16 mouse cellular contexts compared by ENCODE assay signal in the genomic region with DNA sequence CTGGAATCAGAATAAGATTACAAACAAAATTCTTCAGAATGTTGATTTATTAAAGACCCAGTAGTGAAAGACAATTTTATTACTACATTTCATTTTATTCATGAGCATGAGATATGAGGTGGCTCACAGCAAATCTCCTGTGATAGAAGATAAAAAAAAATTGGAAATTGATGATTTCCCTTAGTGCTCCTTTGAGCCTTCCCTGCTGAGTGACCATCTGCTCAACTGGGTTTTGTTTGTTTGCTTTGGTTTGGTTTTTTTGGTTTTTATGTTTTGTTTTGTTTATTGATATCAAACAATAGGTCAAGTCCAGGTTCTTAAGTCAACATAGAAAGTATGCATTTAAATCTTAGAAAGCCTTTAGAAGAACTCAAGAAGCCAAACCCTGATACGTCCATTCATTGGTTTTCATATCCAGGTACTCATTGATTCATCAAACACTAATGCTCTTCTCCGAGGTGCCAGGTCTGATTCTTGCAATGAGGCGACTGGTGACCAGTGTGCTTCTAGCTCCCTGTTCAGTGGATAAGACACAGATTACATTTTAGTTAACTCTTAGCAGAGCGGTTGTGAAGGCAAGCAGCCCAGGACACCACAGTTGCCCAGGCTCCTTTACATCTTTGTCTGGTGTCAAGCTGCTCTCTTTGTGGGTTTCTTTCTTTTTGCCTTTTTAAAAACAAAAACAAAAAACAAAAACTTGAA. TPM values are rescaled to one million over a fixed set of nuclear protein-coding genes. Genes with fewer than 3 reads are reported as not detected.
"Had no signal": no experiment of that assay in that cellular context is flagged by ENCODE, and none has a peak within 500 bp of the region (broad histone marks: within the 10 kb centered on the region; RNA-seq: fewer than 3 reads in every experiment).

No protein-coding gene starts in this region.

- H3K4me1 ChIP-seq: stomach, embryonic 15.5 days had no signal

- ATAC-seq: liver, embryonic 12.5 days; midbrain, embryonic 15.5 days had no signal

- H3K36me3 ChIP-seq: limb, embryonic 15.5 days; liver, embryonic 12.5 days; lung, embryonic 15.5 days; stomach, embryonic 15.5 days had no signal

- H3K4me3 ChIP-seq: left cerebral cortex, adult 2 months; limb, embryonic 15.5 days; liver, embryonic 12.5 days; lung, embryonic 15.5 days; megakaryocyte, embryonic 14.5 days; midbrain, embryonic 15.5 days; neural tube, embryonic 13.5 days; stomach, embryonic 15.5 days had no signal

- H3K27me3 ChIP-seq: limb, embryonic 15.5 days; lung, embryonic 15.5 days; midbrain, embryonic 15.5 days; neural tube, embryonic 13.5 days; stomach, embryonic 15.5 days had no signal

- H3K9me3 ChIP-seq: limb, embryonic 15.5 days; liver, embryonic 12.5 days; lung, embryonic 15.5 days; megakaryocyte, embryonic 14.5 days; midbrain, embryonic 15.5 days; neural tube, embryonic 13.5 days; stomach, embryonic 15.5 days had no signal

- H3K4me2 ChIP-seq: limb, embryonic 15.5 days; liver, embryonic 12.5 days; lung, embryonic 15.5 days; midbrain, embryonic 11.5 days; midbrain, embryonic 15.5 days; neural tube, embryonic 13.5 days; stomach, embryonic 15.5 days had no signal

- H3K27ac ChIP-seq: left cerebral cortex, adult 2 months; limb, embryonic 15.5 days; liver, embryonic 12.5 days; lung, embryonic 15.5 days; macrophage; midbrain, embryonic 15.5 days; neural tube, embryonic 13.5 days; stomach, embryonic 15.5 days had no signal

- H3K9ac ChIP-seq: limb, embryonic 15.5 days; liver, embryonic 12.5 days; lung, embryonic 15.5 days; midbrain, embryonic 15.5 days; neural tube, embryonic 13.5 days; stomach, embryonic 15.5 days had no signal

- DNase-seq: kidney, postnatal 10 days; kidney, postnatal 4 days; lung, postnatal 14 days; retina, postnatal 1 day; thymus, adult 2 months; thymus, postnatal 25 days had no signal

RNA-seq across cellular contexts. Expression of a gene that starts 3.6 kb away (rescaled TPM):
- polyA plus RNA-seq: macrophage had no signal
